Mouse (Mus musculus) monocyte, adult 2 months (primary cell): ENCODE data around the gene Ubap2l.

Experiments used
- DNase-seq, 2 experiments: peaks; one replicate each; pipeline ENCODE4 v3.0.0; 2022; ENCODE audit warnings: low spot score in 2 of 2, low read depth in 1 of 2

The Ubap2l gene

GRCm38 (mm10) chr3:90052351-90053241 is at the start of gene Ubap2l:
TSS of gene Ubap2l (minus strand) at chr3:90052628.
- peak; percentile 81 to 82 for DNase-seq

GRCm38 (mm10) chr3:90101673-90102072 is 49.2 kb upstream of the Ubap2l start:
- no peak for DNase-seq

- DNase-seq, result no peak
Observed at GRCm38 (mm10) chr3:90101010-90101409, 48.6 kb upstream of the Ubap2l start.

GRCm38 (mm10) chr3:90097928-90098327 is 45.5 kb upstream of the Ubap2l start:
- DNase-seq, result no peak

- DNase-seq, result no peak
Observed at GRCm38 (mm10) chr3:90094453-90094852, 42.0 kb upstream of the Ubap2l start.

- no peak for DNase-seq
Observed at GRCm38 (mm10) chr3:90090892-90091291, 38.5 kb upstream of the Ubap2l start.

GRCm38 (mm10) chr3:90088617-90089016 is 36.2 kb upstream of the Ubap2l start:
- DNase-seq, result no peak

- no peak for DNase-seq
Observed at GRCm38 (mm10) chr3:90086068-90086467, 33.6 kb upstream of the Ubap2l start.

- DNase-seq, result no peak
Observed at GRCm38 (mm10) chr3:90085281-90085680, 32.9 kb upstream of the Ubap2l start.

- no peak for DNase-seq
Observed at GRCm38 (mm10) chr3:90084790-90085189, 32.4 kb upstream of the Ubap2l start.

- peak in 1 of 2 experiments; percentile 5 for DNase-seq
Observed at GRCm38 (mm10) chr3:90083698-90084324, 31.4 kb upstream of the Ubap2l start.

GRCm38 (mm10) chr3:90083034-90083433 is 30.6 kb upstream of the Ubap2l start:
- no peak for DNase-seq

GRCm38 (mm10) chr3:90081365-90082240 is 29.2 kb upstream of the Ubap2l start:
- DNase-seq, result peak in 1 of 2 experiments; percentile 35

- no peak for DNase-seq
Observed at GRCm38 (mm10) chr3:90080498-90080863, 28.1 kb upstream of the Ubap2l start.

- peak; percentile 39 to 66 for DNase-seq
Observed at GRCm38 (mm10) chr3:90079763-90080497, 27.5 kb upstream of the Ubap2l start.

GRCm38 (mm10) chr3:90079133-90079762 is 26.8 kb upstream of the Ubap2l start:
- DNase-seq, result peak; percentile 90 to 94

- DNase-seq, result no peak
Observed at GRCm38 (mm10) chr3:90078224-90078623, 25.8 kb upstream of the Ubap2l start.

GRCm38 (mm10) chr3:90076921-90077716 is 24.7 kb upstream of the Ubap2l start:
- peak; percentile 71 to 77 for DNase-seq

- no peak for DNase-seq
Observed at GRCm38 (mm10) chr3:90072294-90072693, 19.9 kb upstream of the Ubap2l start, which contains the start of gene Tpm3. TSS of gene Tpm3 (plus strand) at chr3:90072649.
